Mouse (Mus musculus) lung, postnatal 14 days (tissue): Measurements from ENCODE around the gene Odf3.
A peak's percentile ranks its signal among the peaks of the same experiment; 100 is the strongest.

Experiments used
- DNase-seq: peaks from one replicate; pipeline ENCODE4 v3.0.0; 2021

The Odf3 gene

DNA sequence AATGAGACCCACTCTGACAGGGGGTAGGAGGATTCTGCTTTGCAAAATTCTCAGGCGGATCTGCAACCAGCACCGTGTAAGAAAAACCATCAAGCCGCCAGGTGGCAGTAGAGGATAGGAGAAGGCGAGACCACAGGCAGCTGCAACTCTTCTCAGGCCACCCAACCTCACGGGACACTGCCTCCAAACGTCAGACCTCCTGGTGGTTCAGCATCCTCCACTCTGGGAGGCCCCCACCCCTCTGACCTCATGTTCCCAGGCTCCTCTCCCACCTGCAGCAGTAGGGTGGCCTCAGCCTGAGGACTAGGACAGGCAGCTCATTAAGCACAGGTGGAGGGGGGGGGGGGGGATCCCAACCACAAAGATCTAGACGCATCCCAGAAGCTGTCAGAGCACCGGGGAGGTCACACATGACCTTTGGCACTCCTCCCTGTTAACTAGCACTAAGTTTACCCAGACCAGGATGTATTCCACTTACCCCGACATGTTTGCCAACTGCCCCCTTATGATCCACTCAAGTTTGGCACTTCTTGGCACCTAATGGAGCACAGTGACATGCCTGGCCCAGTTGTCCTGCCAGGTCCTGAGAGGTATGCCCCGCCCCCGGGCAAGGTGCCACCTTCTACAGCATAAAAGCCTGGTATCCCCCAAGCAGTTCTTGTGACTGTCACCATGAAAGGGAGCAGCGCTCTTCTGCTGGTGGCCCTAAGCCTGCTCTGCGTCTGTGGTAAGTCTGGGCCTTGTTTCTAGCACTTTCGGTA lies 2.5 kb upstream of the Odf3 start, which contains the start of gene Scgb1c1:
TSS of gene Scgb1c1 (plus strand) at position 643 of the 761 bp plus-strand sequence.
- DNase-seq: peak; percentile 98

DNA sequence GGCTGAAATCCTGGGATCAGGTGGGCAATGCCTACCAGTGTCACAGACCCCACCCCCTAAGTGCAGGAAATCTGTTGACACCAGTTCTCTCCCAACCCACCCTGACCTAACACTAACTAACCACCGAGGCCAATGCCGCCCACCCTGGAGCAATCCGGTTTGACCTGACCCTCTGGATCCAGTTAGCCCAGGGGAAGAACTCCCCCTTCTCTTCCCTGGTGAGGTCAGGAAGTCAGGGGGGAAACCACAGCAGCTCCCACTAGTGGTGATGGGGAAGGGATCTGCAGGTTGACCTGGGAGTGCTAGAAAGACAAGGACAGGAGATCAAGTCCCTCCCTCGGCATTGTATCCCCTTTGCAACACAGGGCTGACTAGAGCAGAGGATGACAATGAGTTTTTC lies 1.9 kb upstream of the Odf3 start:
- no peak for DNase-seq

DNA sequence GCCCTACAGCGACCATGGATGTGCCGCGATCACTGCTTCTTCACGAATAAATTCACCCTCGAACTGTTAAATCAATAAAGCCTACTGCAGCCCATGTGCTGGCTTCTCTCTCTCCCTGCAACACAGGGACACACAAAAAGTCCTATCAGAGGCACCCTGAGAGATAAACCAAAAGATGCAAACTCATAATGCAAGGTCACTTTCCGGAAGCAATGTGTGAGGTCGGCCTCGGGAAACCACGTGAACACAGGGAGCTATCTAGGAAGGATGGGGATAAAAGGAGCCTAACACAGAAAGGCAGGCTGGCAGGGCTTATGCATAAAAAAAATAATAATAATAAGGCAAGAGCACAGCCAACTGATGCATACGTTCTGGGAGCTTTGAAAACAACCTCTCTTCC lies 929 bp upstream of the Odf3 start:
- DNase-seq: no peak

GRCm38 (mm10) chr7:140848591-140848990 lies 986 bp downstream of the Odf3 start:
- no peak for DNase-seq

DNA sequence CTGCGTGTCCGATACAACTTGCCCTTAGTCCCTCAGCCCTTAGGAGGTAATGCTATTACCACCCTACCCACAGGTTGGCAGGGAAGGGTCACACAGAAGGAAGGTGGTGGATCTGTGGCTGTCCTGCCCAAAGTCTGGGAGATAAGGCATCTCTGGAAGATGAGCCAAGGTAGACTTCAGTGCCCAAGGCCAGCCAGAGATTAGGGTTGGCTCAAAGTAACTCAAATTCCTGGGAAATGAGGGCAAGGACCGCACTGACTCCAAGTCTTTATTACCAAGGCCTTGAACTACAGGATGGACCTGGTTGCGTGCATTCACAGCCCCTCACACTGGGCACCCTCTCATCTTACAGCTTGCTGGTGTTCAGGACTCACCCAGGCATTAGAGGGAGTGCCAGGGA lies 4.3 kb downstream of the Odf3 start:
- no peak for DNase-seq

GRCm38 (mm10) chr7:140853386-140853785 lies 5.8 kb downstream of the Odf3 start:
- no peak for DNase-seq

DNA sequence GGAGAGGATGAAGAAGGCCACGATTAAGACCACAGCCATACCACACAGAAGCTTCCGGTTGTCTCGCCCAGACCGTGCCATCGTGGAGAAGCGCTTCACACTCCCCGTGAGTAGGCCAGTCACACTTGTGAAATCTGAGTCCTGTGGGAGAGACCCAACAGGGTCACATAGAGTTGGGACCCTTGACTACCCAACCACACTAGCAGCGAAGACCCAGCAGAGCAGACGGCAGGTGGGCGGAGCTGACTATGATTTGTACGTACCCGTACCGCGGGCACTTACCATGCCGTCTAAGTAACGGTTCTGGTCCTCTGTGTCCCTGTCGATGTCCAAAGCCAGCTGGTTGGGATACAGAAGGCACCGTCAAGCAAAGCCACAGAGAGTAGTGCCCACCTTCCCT lies 6.9 kb downstream of the Odf3 start:
- no peak for DNase-seq

DNA sequence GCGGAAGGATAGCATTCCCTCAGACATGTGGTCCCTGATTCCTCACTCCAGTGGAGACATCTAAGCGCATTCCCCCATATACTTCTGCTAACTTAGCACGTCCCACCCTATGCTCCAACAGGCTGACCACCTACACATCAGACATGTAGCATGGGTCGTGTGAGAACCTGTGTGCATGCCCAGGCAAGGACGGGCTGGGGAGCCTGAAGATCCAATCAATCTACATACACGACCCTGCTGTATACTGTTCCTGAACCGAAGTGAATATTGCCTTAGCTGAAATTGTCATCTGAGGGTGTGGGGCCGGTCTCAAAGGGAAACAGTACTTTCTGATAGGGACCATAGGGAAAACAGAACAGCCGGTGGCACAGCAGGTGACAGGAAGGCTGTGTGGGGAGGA lies 7.6 kb downstream of the Odf3 start:
- no peak for DNase-seq

DNA sequence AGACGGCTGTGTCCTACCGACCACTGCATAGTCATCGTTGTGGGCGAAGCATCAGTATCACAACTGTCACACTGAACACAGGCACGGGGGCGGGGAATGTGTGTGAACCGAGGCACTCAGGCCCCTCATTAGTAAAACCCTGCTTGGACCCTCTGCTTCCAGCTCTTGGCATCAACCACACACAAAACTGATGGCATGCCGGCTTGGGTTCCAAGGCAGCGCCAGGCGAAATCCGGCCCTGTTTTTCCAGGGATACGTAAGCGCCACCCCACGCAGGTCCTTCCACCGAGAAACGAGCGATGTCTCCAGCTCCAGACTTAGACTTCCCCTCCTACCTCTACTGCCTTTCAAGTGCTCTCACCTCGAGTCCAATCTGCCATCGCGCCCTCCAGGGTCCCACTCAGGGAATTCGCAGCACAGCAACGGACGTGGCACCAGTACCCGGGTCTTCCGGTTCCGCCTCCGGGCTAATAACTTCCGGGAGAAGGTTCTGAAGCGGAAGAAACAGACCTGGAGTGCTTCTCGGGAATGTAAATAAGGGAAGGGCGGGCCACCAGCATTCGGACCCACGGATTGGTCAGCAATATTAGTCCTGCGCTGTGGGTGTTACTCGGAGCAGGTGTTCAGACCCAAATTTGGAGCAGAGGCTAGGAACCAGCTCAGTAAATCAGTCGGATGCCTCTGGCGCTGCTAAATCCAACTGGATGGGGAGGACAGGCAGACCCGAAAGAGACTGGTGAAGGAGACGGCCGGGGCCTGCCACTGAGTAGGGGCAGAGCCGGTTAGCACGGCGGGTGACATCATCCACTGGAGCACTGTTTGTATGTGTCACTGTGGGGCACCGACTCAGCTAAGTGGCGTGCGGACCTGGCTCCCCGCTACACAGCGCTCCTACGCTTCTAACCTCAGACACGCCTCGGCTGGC lies 8.5 kb downstream of the Odf3 start, which contains the start of gene Gm45785:
TSS of gene Gm45785 (minus strand) at position 472 of the 925 bp plus-strand sequence.
- DNase-seq: peak; percentile 83

- DNase-seq: peak; percentile 91
Observed at GRCm38 (mm10) chr7:140856785-140857549, 9.4 kb downstream of the Odf3 start, which contains the start of gene Ric8a. Gene Ric8a (plus strand): TSS chr7:140856957.

DNA sequence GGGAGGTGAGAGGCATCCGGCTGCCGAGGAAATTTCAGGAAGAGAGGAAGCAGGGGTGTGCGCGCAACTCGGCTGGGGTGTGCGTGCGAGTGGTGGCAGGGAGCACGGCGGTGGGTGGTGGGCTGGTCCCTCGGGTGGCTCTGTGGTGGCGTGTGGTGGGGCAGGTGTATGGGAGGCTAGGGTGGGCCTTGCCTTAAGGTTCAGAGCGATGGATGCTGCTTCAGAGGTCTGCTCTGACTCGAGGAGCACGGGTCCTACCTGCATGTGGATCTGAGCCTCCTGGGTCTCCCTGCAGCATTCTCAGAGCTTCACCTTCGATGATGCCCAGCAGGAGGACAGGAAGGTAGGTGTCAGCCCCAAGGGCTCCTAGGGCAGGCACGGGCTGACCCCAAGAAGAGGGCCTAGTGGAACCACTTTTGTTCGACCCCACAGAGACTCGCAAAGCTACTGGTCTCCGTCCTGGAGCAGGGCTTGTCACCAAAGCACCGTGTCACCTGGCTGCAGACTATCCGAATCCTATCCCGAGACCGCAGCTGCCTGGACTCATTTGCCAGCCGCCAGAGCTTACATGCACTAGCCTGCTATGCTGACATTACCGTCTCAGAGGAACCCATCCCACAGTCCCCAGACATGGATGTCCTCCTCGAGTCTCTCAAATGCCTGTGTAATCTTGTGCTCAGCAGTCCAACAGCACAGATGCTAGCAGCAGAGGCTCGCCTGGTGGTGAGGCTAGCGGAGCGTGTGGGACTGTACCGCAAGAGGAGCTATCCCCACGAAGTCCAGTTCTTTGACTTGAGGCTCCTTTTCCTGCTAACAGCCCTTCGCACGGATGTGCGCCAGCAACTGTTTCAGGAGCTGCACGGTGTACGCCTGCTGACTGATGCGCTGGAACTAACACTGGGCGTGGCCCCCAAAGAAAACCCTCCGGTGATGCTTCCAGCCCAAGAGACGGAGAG lies 10.2 kb downstream of the Odf3 start, which contains the start of gene Bet1l:
TSS of gene Bet1l (minus strand) at position 28 of the 956 bp plus-strand sequence.
- no peak for DNase-seq

GRCm38 (mm10) chr7:140858746-140859145 lies 11.1 kb downstream of the Odf3 start:
- DNase-seq: no peak

- DNase-seq: no peak
Observed at GRCm38 (mm10) chr7:140859997-140860396, 12.4 kb downstream of the Odf3 start.

- DNase-seq: no peak
Observed at GRCm38 (mm10) chr7:140860728-140861127, 13.1 kb downstream of the Odf3 start.

GRCm38 (mm10) chr7:140864761-140865160 lies 17.2 kb downstream of the Odf3 start:
- DNase-seq: no peak

DNA sequence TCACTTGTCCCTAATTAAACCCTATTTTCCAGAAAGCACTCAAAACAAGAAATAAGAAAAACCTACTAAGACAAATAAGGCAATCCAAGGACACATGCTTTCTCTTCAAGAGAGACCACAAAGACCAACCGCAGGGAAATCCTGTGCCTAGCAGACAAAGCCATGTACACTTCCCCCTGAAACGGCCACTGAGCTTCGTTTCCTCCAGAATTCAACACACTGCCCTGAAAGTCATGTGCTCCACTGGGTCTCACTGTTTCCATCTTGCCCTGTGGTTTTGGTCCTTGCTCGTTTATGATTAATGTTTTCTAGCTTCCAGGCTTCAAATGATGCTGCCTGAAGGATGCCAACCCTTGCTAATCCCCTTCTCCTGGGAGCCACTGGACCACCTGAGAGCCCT lies 26.6 kb downstream of the Odf3 start:
- DNase-seq: no peak

DNA sequence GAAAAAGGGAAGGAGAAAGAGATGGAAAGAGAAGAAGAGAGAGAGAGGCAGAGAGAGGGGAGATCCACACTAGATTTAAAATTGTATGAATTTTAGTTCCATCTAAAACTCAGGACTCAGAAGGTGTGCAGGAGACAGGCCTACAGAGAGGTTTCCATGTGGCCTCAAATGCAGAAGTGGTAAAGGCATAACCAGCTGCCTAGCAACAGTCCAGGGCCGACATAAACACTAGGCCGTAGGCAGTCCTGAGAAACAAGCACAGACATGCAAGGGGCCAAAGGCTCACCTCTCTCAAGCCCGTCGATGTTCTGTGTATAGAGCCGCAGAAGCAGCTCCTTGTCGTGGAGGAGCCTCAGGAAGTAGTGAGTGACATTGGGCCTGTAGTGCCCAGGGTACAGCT lies 29.8 kb downstream of the Odf3 start:
- DNase-seq: no peak

DNA sequence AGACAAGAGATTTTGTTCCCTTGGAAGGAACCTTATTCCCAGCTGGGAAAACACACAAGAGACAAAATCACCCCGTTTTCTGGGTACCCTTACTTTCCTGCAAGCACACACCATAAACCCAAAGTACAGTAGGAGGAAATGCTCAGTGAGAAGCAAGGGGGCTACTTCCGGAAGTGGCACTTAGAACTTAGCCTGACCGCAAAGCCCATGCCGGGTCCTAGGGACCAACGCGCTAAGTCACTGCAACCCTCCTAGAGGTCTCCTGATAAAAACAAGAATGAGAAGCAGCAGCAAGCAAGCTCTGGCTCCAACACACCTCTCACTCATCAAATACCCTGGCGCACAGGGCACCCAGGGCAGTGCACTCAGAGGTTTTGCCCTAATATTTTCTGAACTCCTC lies 31.8 kb downstream of the Odf3 start:
- DNase-seq: no peak

GRCm38 (mm10) chr7:140880419-140880818 lies 32.8 kb downstream of the Odf3 start:
- no peak for DNase-seq

DNA sequence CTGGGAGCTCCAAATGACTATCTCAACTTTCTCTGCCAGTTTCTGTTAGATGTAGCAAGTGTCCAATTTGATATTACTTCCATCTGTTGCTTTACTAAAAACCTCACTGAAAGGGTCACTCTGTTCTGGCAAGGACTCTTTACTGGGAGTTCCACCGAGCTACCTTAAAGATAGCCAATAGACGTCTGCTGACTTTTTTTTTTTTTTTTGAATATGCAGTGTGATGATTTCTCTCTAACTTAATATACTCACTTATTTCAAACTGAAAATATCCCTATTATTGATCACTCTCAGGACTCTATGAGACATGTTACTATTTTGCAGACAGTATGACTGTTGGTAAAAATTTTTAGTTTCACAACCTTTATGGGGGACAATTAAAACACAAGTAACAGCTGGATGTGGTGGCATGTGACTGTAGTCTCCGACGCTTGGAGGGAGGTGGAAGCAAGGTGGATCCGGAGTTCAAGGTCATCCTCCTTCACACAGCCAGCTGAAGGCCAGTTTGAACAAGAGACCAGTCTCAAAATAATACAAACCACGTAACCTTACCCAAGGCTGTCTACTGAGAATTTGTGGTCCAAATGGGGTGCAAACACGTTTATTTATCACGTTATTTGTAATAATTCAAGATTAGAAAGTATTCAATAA lies 33.4 kb downstream of the Odf3 start:
- no peak for DNase-seq
